Mouse (Mus musculus) fibroblast of lung, adult 2 months (primary cell): ENCODE measurements at regions not wholly inside any gene's neighbourhood (a gene's known extent, or its start where the extent isn't known, plus 50 kb on each side); places are given as distances from the start of the nearest gene placed in this dataset.
A peak's percentile ranks its signal among the peaks of the same experiment; 100 is the strongest.

ENCODE experiments used
- DNase-seq: peaks from one replicate; pipeline ENCODE4 v3.0.0-alpha.2; 2011; ENCODE audit warnings: low read depth

- DNase-seq: no peak
Observed at GRCm38 (mm10) chr15:36945309-36945708, 62.3 kb downstream of the Zfp706 start.

- DNase-seq: no peak
Observed at GRCm38 (mm10) chr15:36944556-36945171, 62.9 kb downstream of the Zfp706 start.

- no peak for DNase-seq
Observed at GRCm38 (mm10) chr15:36943492-36944112, 64.0 kb downstream of the Zfp706 start.

GRCm38 (mm10) chr15:36942261-36942660, 65.3 kb downstream of the Zfp706 start:
- no peak for DNase-seq

GRCm38 (mm10) chr15:36941741-36942140, 65.8 kb downstream of the Zfp706 start:
- no peak for DNase-seq

GRCm38 (mm10) chr15:36939608-36940007, 68.0 kb downstream of the Zfp706 start:
- no peak for DNase-seq

GRCm38 (mm10) chr15:36939153-36939552, 68.4 kb downstream of the Zfp706 start:
- no peak for DNase-seq

- peak; percentile 59 for DNase-seq
Observed at GRCm38 (mm10) chr15:36938511-36939150, 68.9 kb downstream of the Zfp706 start.

GRCm38 (mm10) chr15:36937757-36938498, 69.6 kb downstream of the Zfp706 start:
- no peak for DNase-seq

- no peak for DNase-seq
Observed at GRCm38 (mm10) chr15:36937067-36937657, 70.4 kb downstream of the Zfp706 start.

- DNase-seq: no peak
Observed at GRCm38 (mm10) chr15:36934801-36935200, 72.8 kb downstream of the Zfp706 start.

GRCm38 (mm10) chr15:36933581-36933991, 74.0 kb downstream of the Zfp706 start:
- no peak for DNase-seq

- DNase-seq: no peak
Observed at GRCm38 (mm10) chr15:36931460-36931859, 76.1 kb downstream of the Zfp706 start.

GRCm38 (mm10) chr15:36930433-36930832, 77.1 kb downstream of the Zfp706 start:
- no peak for DNase-seq

- no peak for DNase-seq
Observed at GRCm38 (mm10) chr15:36929786-36930185, 77.8 kb downstream of the Zfp706 start.

GRCm38 (mm10) chr15:36929088-36929487, 78.5 kb downstream of the Zfp706 start:
- no peak for DNase-seq

GRCm38 (mm10) chr15:36928678-36929077, 78.9 kb downstream of the Zfp706 start:
- DNase-seq: no peak

GRCm38 (mm10) chr15:36927436-36927835, 80.1 kb downstream of the Zfp706 start:
- DNase-seq: no peak

GRCm38 (mm10) chr15:36924171-36924570, 83.4 kb downstream of the Zfp706 start:
- DNase-seq: peak; percentile 70

GRCm38 (mm10) chr15:36921384-36921783, 86.2 kb downstream of the Zfp706 start:
- DNase-seq: no peak

GRCm38 (mm10) chr15:36920886-36921285, 86.7 kb downstream of the Zfp706 start:
- DNase-seq: no peak

GRCm38 (mm10) chr15:36919704-36920103, 87.9 kb downstream of the Zfp706 start:
- DNase-seq: no peak
